ENCODE assay signal across 8 mouse cellular contexts in genomic region chr16:90283266-90283904, GRCm38 (mm10). TPM values are rescaled to one million over a fixed set of nuclear protein-coding genes. Genes with fewer than 3 reads are reported as not detected.
DNase-seq lines count a peak whose midpoint lies in the region; ATAC-seq and TF ChIP-seq lines count a peak whose summit lies in the region.

No protein-coding gene starts in this region.

- H3K4me1 ChIP-seq in intestine, postnatal 0 days (replicated peaks; ENCODE audit: control insufficient read depth, insufficient read depth, low read length) = peaks cover 9% of the 10 kb centered on the region; the same call in 1 of the 2 replicates
- H3K4me1 ChIP-seq in lung, adult 2 months (ENCODE audit: control insufficient read depth, insufficient read depth, low read length) = peaks cover 27% of the 10 kb centered on the region
- H3K4me1 ChIP-seq in neural tube, embryonic 13.5 days (replicated peaks) = peaks cover 52% of the 10 kb centered on the region

- peak overlapping the region; percentile 80 for H3K4me2 ChIP-seq in intestine, postnatal 0 days (replicated peaks; ENCODE audit: low read depth)
- H3K4me2 ChIP-seq in neural tube, embryonic 13.5 days = peak overlapping the region; percentile 97

- H3K36me3 ChIP-seq in intestine, postnatal 0 days (ENCODE audit: control insufficient read depth, insufficient read depth) = no peaks in the 10 kb centered on the region
- no peaks in the 10 kb centered on the region for H3K36me3 ChIP-seq in neural tube, embryonic 13.5 days

- TF ChIP-seq POLR2A in lung, adult 2 months (IDR thresholded peaks at IDR 0.05; ENCODE audit: borderline replicate concordance, extremely low read depth, low read depth, low read length) = no peak

- H3K4me3 ChIP-seq in intestine, postnatal 0 days (ENCODE audit: low read depth, low read length) = peak overlapping the region; percentile 99
- peak overlapping the region; percentile 93 for H3K4me3 ChIP-seq in lung, adult 2 months (replicated peaks; ENCODE audit: extremely low read depth, low read depth, low read length)
- peak overlapping the region; percentile 96 for H3K4me3 ChIP-seq in neural tube, embryonic 13.5 days

- under 1% methylated on average over 52 of the region's 53 CpGs for WGBS in intestine, postnatal 0 days
- under 1% methylated on average over 51 of the region's 53 CpGs for whole genome bisulfite sequencing in lung, adult 2 months
- under 1% methylated on average over 40 of the region's 53 CpGs for WGBS in neural tube, embryonic 13.5 days

- DNase-seq in 416B (ENCODE audit: low read depth) (peak; percentile 55), MN1 (ENCODE audit: low spot score) (peak; percentile 55)
- DNase-seq in cerebellum, adult 9-11 months = peak; percentile 52
- peak; percentile 51 for DNase-seq in gastrocnemius, postnatal 10 days
- peak; percentile 58 for DNase-seq in lung, adult 2 months
- peak; percentile 64 for DNase-seq in thymus, postnatal 4 days

- peak overlapping the region; percentile 96 for H3K9ac ChIP-seq in intestine, postnatal 0 days (ENCODE audit: low read depth, low read length)
- H3K9ac ChIP-seq in neural tube, embryonic 13.5 days = peak overlapping the region; percentile 95

- no peaks in the 10 kb centered on the region for H3K27me3 ChIP-seq in intestine, postnatal 0 days (replicated peaks; ENCODE audit: control insufficient read depth, insufficient read depth, low read length)
- H3K27me3 ChIP-seq in neural tube, embryonic 13.5 days = no peaks in the 10 kb centered on the region

- TF ChIP-seq CTCF in intestine, postnatal 0 days (IDR thresholded peaks at IDR 0.05; ENCODE audit: low read depth) = no peak
- no peak for TF ChIP-seq CTCF in lung, adult 2 months (IDR thresholded peaks at IDR 0.05; ENCODE audit: insufficient read depth, low read length)

- ATAC-seq in intestine, postnatal 0 days = peak; percentile 48
- ATAC-seq in neural tube, embryonic 13.5 days (ENCODE audit: low read depth) = peak; percentile 13

- no peaks in the 10 kb centered on the region for H3K9me3 ChIP-seq in intestine, postnatal 0 days (ENCODE audit: control insufficient read depth)
- no peaks in the 10 kb centered on the region for H3K9me3 ChIP-seq in neural tube, embryonic 13.5 days

- peak overlapping the region; percentile 99 for H3K27ac ChIP-seq in intestine, postnatal 0 days (ENCODE audit: low read depth, low read length)
- H3K27ac ChIP-seq in neural tube, embryonic 13.5 days (replicated peaks) = peak overlapping the region; percentile 95

RNA-seq across cellular contexts. Expression of gene Scaf4, which starts 0.9 kb away (rescaled TPM):
- 10 to 100 TPM; 20.0 to 24.8 TPM for total RNA-seq in gastrocnemius, postnatal 10 days (2021)
- 9.3 and 11.9 TPM in 2 replicates for polyA plus RNA-seq in intestine, postnatal 0 days (2015; fragmentation: Nextera tagmentation; extraction: Ambion mirVana)
- polyA plus RNA-seq in lung, adult 2 months (2012; rRNA removed) = 51.8 and 51.9 TPM in 2 replicates
- polyA plus RNA-seq in neural tube, embryonic 13.5 days (2015; fragmentation: Nextera tagmentation; extraction: Ambion mirVana) = 26.4 and 30.3 TPM in 2 replicates

Comparison
In these comparisons a context has a peak if more than half of its experiments do, and no peak if none do; other contexts are left out.
1. Peak in every context shown above with its lines: DNase-seq, ATAC-seq, H3K4me3 ChIP-seq and H3K27ac ChIP-seq.